Comparison of ENCODE assay signal across 1 mouse cellular context in genomic region chr7:127448521-127449300, GRCm38 (mm10).
TF ChIP-seq lines count a peak whose summit lies in the region.

Gene Zfp689 (minus strand): TSS chr7:127449158.

TF ChIP-seq in MEL, 35 proteins besides CTCF, POLR2A, EP300 and RAD21 (continued from another document):
- TF ChIP-seq USF1 (IDR thresholded peaks at IDR 0.05; ENCODE audit: low read depth, low read length) (no peak), MAX (IDR thresholded peaks at IDR 0.05; ENCODE audit: low read length) (peak; percentile 65), GABPA (IDR thresholded peaks at IDR 0.05; ENCODE audit: low read depth, low read length) (no peak), NRF1 (IDR thresholded peaks at IDR 0.05; ENCODE audit: insufficient read depth, low read depth, low read length, poor library complexity, severe bottlenecking) (peak; percentile 56; the same call in 1 of the 2 replicates), E2F4 (IDR thresholded peaks at IDR 0.05; ENCODE audit: borderline replicate concordance, low read depth, low read length) (peak; percentile 86; the same call in 1 of the 2 replicates)
